Mouse (Mus musculus) gastrocnemius, postnatal 36 days (tissue): Measurements from ENCODE around the gene Pde6h. TPM values are rescaled to one million over a fixed set of nuclear protein-coding genes. Genes with fewer than 3 reads are reported as not detected.

ENCODE experiments used
- DNase-seq, 2 experiments: peaks; one replicate each; pipeline ENCODE4 v3.0.0; 2022
- intact Hi-C: fragments of 180-260 bp; cut with DNase I; formaldehyde crosslinking; loops from one replicate; pipeline ENCODE4 v1.15.1; 2025
- total RNA-seq, 2 experiments: library from RNA; stranded (reverse); gene quantifications; 2 replicates each; pipeline ENCODE4 v1.2.3; 2021

Gene Pde6h
- total RNA-seq, 2 experiments from 2014 or later = not detected

DNA sequence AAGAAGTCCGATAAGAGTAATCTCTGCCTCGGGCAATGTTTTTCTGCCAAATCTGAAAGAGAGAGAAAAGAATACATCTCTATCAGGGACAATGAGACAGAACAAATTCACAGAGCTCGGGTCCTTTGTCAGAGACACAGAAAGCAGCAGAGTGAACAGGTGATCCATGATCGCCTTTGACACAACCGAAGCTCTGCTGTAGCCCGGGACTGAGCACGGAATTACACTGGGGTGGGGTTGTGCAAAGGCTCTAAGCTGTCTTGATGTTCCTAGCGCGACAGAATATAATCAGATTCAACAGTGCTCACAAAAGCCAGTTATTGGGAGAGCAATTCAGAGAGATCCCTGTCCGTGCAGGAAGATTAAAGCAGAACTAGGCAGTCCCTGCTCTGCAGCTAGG, 77.1 kb downstream of the Pde6h start:
- DNase-seq = no peak
- intact Hi-C loops = no loop called here

DNA sequence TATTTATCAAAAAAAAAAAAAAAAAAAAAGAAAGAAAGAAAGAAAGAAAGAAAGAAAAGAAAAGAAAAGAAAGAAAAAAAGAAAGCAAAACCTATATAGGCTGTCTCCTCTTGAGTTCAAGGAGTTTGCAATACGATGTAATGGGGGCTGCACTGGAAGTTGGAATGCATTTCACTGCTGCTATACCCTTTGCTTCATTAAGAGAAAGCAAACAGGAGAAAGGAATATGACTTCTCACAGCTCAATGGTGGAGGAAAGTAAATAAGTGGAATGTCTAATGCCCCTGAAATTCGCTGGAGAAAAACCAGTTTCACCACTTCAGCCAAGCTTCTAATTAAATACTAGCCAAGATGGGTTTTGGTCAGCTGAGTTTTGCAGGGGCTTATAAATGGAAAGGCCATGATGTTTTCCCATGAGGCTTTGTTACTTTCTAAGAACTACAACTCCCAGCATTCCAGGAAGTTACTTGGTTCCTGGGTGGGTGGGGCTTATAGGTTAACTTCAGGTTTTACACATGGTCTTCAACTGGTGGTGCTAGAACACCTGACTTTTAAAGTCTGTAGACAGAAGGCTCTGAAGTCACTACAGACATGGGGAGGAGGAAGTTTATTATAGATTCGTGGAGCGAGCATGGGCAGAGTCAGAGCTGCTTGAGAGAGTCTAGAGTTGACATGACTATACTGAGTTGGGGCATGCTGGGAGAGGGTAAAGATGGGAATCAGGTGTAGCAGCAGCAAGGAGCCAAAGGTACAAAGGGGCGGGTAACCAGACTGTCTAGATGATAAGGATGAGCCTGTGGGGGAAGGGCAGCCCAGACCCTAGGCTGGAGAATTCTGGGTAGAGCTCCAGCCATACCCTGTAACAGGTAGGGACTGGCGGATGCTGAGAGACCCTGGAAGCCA, 77.9 kb downstream of the Pde6h start:
- DNase-seq = no peak
- intact Hi-C loops = no loop called here

DNA sequence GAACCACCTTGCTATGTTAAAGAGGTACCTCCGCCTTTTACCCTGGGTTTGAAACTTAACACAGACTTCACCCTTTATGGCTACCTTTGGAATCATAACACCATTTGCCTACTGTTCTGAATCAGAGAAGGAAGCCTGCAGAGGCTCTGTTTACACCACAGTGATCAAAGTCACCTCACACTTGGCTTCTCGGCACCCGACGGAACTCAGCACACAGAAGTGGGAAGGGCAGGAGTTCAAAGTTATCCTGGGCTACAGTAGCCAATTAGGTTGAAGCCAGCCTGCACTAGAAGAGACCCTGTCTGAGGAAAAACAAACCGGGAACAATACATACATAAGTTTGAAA, 78.5 kb downstream of the Pde6h start:
- no peak for DNase-seq
- intact Hi-C loops = no loop called here

DNA sequence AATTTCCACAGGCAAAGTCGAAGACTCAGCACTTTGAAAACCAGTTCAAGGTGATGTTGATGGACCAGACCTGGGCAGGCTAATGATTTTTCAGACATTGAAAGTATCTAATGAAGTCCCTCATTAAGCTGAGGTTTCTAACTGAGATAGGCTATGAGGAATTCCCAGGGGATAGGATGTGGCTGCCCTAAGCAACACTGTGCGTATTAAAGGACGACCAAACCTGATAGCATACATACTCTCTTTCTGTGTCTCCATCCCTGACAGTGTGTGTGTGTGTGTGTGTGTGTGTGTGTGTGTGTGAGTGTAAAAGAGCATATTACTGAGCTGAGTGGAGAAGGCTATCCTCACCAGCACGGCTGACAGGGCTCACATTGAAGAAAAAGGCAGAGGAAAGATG, 80.7 kb downstream of the Pde6h start:
- no peak for DNase-seq
- intact Hi-C loops = no loop called here

DNA sequence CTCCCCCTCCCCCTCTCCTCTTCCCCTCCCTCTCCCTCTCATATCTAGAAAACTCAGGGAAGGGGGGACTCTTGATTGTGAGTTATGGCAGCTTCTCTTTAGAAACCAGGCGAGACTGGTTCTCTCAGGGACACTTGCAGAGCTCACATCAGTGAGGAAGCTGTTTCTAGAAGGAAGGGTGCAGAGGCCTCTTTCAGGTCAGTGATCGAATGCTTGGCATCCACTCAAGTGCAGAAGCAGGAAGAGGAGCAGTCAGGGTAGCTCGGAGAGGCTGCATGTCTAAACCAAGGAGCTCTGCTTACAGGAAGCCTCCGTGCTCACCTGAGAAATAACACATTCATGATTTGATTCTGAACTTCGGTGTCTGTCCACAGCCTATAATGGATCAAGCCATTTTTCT, 87.6 kb downstream of the Pde6h start:
- no peak for DNase-seq
- intact Hi-C loops = no loop called here

DNA sequence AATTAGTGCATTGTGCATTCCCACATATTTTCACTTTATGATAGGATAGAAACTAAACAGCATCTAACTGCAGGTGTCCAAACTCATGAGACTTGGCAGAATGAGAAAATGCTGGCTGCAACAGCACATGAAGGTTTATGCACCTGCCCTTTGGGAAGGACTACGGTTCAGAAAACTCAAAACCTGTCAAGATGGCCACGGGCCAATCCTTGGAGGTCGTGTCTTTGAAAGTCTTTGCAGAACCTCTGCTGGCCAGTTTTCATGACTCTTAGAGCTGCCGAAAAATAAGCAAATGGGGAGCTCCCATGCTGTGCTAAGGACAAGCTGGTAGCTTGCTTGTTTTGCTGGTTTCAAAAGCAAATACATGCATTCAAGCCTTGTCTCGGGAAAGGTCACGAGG, 90.7 kb downstream of the Pde6h start:
- intact Hi-C loops = no loop called here
- no peak for DNase-seq

DNA sequence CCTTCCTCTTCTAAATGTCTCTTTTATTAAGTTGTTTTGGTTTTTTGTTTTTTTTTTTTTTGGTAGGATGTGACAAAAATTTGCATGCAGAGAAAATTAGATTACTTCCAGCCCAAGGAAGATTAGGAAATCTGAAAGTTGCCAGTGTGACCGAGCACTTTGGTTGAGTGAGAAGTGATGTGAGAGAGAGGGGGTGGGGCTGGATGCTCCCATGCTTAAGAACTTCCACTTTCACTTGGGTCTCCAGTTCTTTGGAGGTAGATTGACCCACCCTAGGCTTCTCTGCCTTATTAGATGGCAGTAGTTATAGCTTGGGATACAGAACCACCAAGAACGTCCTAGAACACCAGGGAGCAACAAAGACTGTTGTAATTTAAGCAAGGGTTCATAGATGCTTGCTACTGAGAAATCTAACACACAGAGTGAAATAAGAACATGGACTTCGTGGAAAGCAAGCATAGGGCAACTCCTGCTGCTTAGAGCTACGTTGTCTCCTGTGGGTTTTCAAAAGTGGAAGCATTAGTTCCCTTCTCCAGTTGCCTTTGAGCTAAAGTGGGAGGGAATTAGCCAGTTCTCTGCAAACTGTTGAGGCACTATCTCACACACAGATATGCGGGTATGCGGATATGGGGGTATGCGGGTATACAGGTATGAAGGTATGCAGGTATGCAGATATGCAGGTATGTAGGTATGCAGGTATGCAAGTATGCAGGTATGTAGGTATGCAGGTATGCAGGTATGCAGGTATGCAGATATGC, 93.8 kb downstream of the Pde6h start:
- intact Hi-C loops = no loop called here
- DNase-seq = no peak

Other genes starting within 250 kb of the Pde6h start
- gene Gucy2c, start 142.1 kb upstream of the Pde6h start, total RNA-seq = not detected
- gene Hist4h4, start 119.4 kb upstream of the Pde6h start, total RNA-seq = 1 to 10 TPM; 4.8 to 4.9 TPM
- gene H2afj, start 115.6 kb upstream of the Pde6h start, total RNA-seq = 10 to 100 TPM; 11.3 to 12.8 TPM
- under 1 TPM; 0.07 to 0.20 TPM for gene BC049715, start 96.2 kb upstream of the Pde6h start, total RNA-seq
- 10 to 100 TPM; 43.3 to 45.5 TPM for gene Wbp11, start 95.6 kb upstream of the Pde6h start, total RNA-seq
- under 1 TPM; 0.15 to 0.69 TPM for gene Smco3, start 88.4 kb upstream of the Pde6h start, total RNA-seq
- gene Art4, start 66.1 kb upstream of the Pde6h start, total RNA-seq = under 1 TPM in 1 of 2 experiments, not detected in 1; 0.13 TPM
- 10 to 100 TPM; 72.6 to 84.1 TPM for gene Mgp, start 48.0 kb upstream of the Pde6h start, total RNA-seq
- gene Erp27, start 1.7 kb upstream of the Pde6h start, total RNA-seq = not detected
- 1 to 10 TPM; 7.1 to 7.7 TPM for gene Arhgdib, start 18.1 kb downstream of the Pde6h start, total RNA-seq
- gene Rerg, start 246.7 kb downstream of the Pde6h start, total RNA-seq = 1 to 10 TPM; 1.1 to 1.6 TPM